Mouse (Mus musculus) heart, postnatal 0 days (tissue): ENCODE results near the gene Pgghg.

Experiments
- CTCF ChIP-seq: IDR thresholded peaks from 2 replicates; pipeline ENCODE4 v1.5.1; 2016; ENCODE audit warnings: antibody characterized with exemption, control low read depth, low read depth
- EP300 ChIP-seq: IDR thresholded peaks from 2 replicates; pipeline ENCODE4 v1.6.1; 2016; ENCODE audit warnings: antibody characterized with exemption, low read depth

DNA sequence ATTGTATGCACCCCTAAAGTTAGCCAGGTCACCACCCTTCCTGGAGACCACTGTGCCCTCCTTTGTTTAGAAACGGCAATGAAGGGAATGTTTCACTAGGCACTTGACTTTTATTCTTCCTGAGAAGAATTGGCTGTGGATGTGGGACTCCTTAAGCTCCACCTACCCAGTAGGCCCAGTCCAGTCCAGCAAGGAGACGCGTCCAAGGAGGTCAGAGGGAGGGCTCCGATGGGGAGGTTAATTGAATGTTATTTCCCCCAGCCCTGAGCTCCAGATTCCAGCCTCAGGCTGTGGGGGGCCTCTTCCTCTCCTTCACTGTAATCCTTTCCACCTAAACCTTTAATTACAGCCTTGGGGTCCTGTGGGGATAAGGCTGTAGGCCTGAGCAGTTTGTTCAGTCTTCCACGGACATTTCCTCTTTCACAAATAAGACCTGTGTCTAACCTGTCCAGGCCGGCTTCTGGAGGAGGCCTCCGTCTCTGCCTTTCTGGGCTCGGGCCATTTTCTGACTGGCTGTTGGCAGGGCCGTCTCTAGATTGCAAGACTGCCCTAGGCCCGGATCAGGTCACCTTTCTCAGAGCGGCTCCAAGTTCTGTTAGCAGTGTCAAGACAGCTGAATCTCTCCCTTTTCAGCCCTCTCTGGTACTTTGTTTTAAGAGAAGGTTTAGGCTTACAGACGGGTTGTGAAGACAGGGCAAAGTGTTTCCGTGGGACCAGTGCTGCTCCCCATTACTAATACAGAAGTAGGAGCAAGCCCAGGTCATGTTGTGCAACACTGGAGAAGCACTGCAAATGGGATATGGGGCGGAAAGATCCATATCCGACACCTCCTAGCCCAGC is 38.9 kb upstream of the Pgghg start:
- TF ChIP-seq CTCF = no peak
- no peak for TF ChIP-seq EP300
